Mouse (Mus musculus) embryonic facial prominence, embryonic 15.5 days (tissue): ENCODE measurements around the gene Eapp. TPM values are rescaled to one million over a fixed set of nuclear protein-coding genes. Genes with fewer than 3 reads are reported as not detected.

Experiments used
- ATAC-seq: fragments of 200-750 bp; cut with Nextera tagmentation; 2 replicates; pipeline ENCODE4 v1.8.0; 2017; ENCODE audit warnings: low read depth, moderate TSS enrichment; ENCODE audit not compliant: insufficient number of reproducible peaks, low FRiP score, low TSS enrichment
- H3K27ac ChIP-seq: fragments of 300-500 bp; sonication (generic); replicated peaks from 2 replicates; pipeline ENCODE4 v1.5.1; 2015; ENCODE audit warnings: mild to moderate bottlenecking, inconsistent platforms
- H3K27me3 ChIP-seq: fragments of 300-500 bp; sonication (generic); 2 replicates; pipeline ENCODE4 v1.6.1; 2015; ENCODE audit warnings: inconsistent platforms
- H3K36me3 ChIP-seq: fragments of 300-500 bp; sonication (generic); 2 replicates; pipeline ENCODE4 v1.6.1; 2015; ENCODE audit warnings: mild to moderate bottlenecking, inconsistent platforms
- H3K4me1 ChIP-seq: fragments of 300-500 bp; sonication (generic); 2 replicates; pipeline ENCODE4 v1.6.1; 2015; ENCODE audit warnings: inconsistent platforms
- H3K4me2 ChIP-seq: fragments of 300-500 bp; sonication (generic); replicated peaks from 2 replicates; pipeline ENCODE4 v1.6.1; 2015; ENCODE audit warnings: mild to moderate bottlenecking, inconsistent platforms
- H3K4me3 ChIP-seq: fragments of 300-500 bp; sonication (generic); replicated peaks from 2 replicates; pipeline ENCODE4 v1.5.1; 2015; ENCODE audit warnings: mild to moderate bottlenecking, inconsistent platforms
- H3K9ac ChIP-seq: fragments of 300-500 bp; sonication (generic); 2 replicates; pipeline ENCODE4 v1.6.1; 2015; ENCODE audit warnings: inconsistent platforms
- H3K9me3 ChIP-seq: fragments of 300-500 bp; sonication (generic); replicated peaks from 2 replicates; pipeline ENCODE4 v1.6.1; 2016; ENCODE audit warnings: inconsistent platforms
- WGBS: fragments of 180-500 bp; shearing (Covaris S2); methylation state at CpG from one replicate; pipeline ENCODE4 v1.1.7; 2015; 5-methylcytosine and 5-hydroxymethylcytosine counted together
- polyA plus RNA-seq: library from polyadenylated mRNA; unstranded; fragments of >200 nt; fragmentation: Nextera tagmentation; extraction: Ambion mirVana; gene quantifications from 2 replicates; pipeline ENCODE4 v1.2.1, GENCODE M21; 2015

The Eapp gene
- polyA plus RNA-seq, 1 experiment from 2014 or later: 71.1 TPM

DNA sequence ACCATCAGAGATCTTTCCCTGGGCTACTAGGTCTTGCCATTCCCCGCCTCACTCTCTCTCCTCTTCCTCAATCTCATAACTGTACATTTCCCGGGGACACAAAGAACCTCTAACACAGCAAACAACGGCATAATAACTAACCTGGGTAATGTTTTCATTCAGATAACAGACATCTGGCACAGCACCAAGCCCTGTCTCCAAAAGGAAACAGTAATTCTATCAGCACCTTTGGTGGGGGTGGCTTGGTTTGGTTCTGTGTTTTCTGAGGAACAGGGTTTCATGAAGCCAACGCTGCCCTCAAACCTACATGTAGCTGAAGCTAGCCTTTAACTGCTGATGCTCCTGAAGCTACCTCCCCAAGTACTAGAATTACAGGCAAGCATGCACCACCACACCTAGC, 41.6 kb downstream of the Eapp start:
- no peak overlapping the region for H3K4me3 ChIP-seq
- H3K4me1 ChIP-seq: peaks cover 17% of the 10 kb centered on the region
- no peak for ATAC-seq
- WGBS: 62% methylated on average over 4 of the region's 4 CpGs
- H3K27ac ChIP-seq: no peak overlapping the region
- H3K9ac ChIP-seq: no peak overlapping the region
- H3K4me2 ChIP-seq: peak overlapping the region; percentile 72; the same call in 1 of the 2 replicates
- H3K27me3 ChIP-seq: no peaks in the 10 kb centered on the region
- no peaks in the 10 kb centered on the region for H3K9me3 ChIP-seq
- peaks cover 7% of the 10 kb centered on the region for H3K36me3 ChIP-seq

DNA sequence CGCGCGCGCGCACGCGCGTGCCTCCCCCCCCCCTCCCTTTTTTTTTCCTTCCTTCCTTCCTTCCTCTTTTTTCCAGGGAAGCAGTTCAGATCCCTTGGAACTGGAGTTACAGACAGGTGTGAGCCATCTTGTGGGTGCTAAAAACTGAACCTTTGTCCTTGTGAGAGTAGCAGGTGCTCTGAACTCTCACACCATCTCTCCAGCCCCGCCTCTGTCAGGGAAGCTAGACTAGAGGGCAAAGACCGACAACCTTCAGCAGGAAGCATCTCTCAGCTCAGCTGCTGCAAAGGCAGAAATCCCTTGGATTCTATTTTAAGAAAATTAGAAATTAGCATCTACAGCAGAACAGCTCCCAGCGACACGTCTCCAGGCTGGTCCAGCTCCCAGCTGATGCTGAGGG, 43.4 kb downstream of the Eapp start:
- WGBS: 80% methylated on average over 12 of the region's 12 CpGs
- no peak overlapping the region for H3K4me2 ChIP-seq
- H3K36me3 ChIP-seq: peaks cover 19% of the 10 kb centered on the region
- H3K9ac ChIP-seq: no peak overlapping the region
- no peak for ATAC-seq
- H3K27me3 ChIP-seq: no peaks in the 10 kb centered on the region
- H3K9me3 ChIP-seq: no peaks in the 10 kb centered on the region
- H3K4me3 ChIP-seq: no peak overlapping the region
- H3K4me1 ChIP-seq: peaks cover 17% of the 10 kb centered on the region
- no peak overlapping the region for H3K27ac ChIP-seq

DNA sequence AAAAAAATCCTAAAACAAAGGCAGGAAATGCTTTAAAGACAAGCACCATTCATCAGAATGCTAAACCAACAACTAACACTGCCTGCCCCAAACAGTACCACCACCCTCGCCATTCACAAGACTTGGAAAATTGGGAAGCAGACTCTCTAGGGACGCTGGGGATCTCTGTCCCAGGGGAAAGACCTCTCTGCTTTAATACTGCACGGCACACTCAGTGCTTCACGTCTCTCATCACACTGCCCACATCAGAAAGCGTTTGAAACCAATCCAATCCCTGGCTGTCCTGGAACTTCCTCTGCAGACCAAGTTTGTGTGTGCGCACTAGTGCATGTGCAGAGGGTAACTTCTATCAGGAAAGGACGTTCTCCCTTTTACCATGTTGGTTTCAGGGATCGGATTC, 43.9 kb downstream of the Eapp start:
- Histone ChIP-seq H3K9ac (no peak overlapping the region), H3K4me1 (peaks cover 17% of the 10 kb centered on the region), H3K27ac (no peak overlapping the region), H3K4me2 (no peak overlapping the region), H3K27me3 (no peaks in the 10 kb centered on the region), H3K4me3 (no peak overlapping the region), H3K36me3 (peaks cover 22% of the 10 kb centered on the region), H3K9me3 (no peaks in the 10 kb centered on the region)
- no peak for ATAC-seq
- 59% methylated on average over 8 of the region's 8 CpGs for WGBS

DNA sequence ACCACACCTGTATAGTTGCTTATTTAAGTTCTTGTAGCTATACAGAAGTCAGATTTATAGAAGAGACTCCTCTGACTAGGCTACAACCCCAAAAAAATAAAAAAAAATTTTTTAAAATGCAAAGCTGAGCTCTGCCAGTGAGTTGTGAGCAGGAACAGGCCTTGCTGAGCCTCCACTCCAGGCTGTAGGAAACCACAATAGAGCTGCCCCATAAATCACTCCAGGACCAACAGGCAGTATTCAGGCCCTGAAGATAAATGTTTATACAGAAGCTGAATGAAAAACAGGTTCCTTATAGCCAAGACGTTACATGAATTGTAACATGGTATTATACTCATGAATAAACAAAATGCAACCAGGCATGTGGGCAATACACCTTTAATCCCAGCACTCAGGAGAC, 44.5 kb downstream of the Eapp start:
- H3K9me3 ChIP-seq: no peaks in the 10 kb centered on the region
- no peak for ATAC-seq
- no peak overlapping the region for H3K9ac ChIP-seq
- no peak overlapping the region for H3K4me2 ChIP-seq
- peaks cover 24% of the 10 kb centered on the region for H3K36me3 ChIP-seq
- WGBS: 31% methylated on average over 1 of the region's 1 CpGs
- no peak overlapping the region for H3K27ac ChIP-seq
- peaks cover 17% of the 10 kb centered on the region for H3K4me1 ChIP-seq
- no peaks in the 10 kb centered on the region for H3K27me3 ChIP-seq
- no peak overlapping the region for H3K4me3 ChIP-seq

DNA sequence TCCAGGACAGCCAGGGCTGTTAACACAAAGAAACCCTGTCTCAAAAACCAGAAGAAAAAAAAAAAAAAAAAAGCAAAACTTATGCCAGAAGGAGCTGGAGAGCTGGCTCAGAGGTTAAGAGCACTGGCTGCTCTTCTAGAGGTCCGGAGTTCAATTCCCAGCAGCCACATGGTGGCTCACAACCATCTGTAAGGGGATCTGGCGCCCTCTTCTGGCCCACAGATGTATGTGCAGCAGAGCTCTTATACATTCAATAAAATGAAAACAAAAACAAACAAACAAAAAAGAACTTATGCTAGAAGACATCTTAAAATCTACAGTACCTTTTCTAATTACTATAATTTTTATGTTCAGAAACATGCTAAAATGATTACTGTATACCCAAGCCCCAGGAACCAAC, 50.8 kb downstream of the Eapp start:
- no peak overlapping the region for H3K4me3 ChIP-seq
- H3K36me3 ChIP-seq: peaks cover 18% of the 10 kb centered on the region; the same call in 1 of the 2 replicates
- no peaks in the 10 kb centered on the region for H3K9me3 ChIP-seq
- no peak for ATAC-seq
- H3K4me2 ChIP-seq: no peak overlapping the region
- no peaks in the 10 kb centered on the region for H3K4me1 ChIP-seq
- no peak overlapping the region for H3K9ac ChIP-seq
- no peak overlapping the region for H3K27ac ChIP-seq
- 71% methylated on average over 2 of the region's 2 CpGs for WGBS
- no peaks in the 10 kb centered on the region for H3K27me3 ChIP-seq

DNA sequence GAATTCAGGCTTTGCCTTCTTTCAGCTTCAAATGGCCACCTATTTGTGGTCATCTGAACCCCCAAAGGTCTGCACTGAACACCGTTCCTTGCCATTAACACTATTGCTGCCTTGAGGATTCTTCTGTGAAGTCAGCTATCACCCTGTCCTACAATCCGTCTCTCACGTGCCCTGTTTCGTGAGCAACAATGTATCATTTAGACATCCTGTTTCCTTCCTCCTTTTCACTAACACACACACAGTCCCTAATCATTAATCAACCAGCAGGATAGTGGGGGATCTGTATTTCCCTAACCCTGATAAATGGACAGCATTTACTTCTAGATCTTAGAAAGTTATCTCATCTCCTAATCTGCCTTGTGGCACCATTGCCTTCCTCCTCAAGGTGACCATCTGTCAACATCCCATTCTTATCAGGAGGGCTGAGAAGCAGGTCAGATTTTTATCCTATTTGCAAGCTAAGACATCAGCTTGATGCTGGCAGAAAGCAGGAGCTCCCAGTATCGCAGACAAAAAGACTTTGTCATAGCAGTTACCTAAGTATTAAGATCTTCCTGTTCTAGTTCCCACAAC, 52.3 kb downstream of the Eapp start:
- Histone ChIP-seq H3K4me3 (no peak overlapping the region), H3K9ac (no peak overlapping the region)

DNA sequence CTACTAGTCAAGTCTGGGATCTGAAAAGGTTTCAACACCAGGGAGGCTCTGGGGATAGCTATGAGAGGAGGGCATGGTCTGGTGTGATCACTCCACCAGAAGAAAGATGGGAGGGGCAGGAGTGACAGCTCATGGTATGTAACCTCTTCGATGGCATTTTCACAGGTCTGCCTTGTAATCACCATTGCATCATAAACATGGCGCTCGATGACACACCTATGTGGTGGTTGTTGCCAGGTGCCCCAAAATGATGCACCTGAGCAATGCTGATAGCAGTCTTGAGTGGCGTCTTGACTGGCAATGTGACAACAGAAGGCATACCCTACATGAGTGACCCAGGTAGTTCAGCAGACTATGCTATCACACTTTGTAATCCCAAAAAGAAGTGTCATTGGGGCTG, 54.3 kb downstream of the Eapp start:
- Histone ChIP-seq H3K9me3 (no peaks in the 10 kb centered on the region), H3K36me3 (peaks cover 2% of the 10 kb centered on the region; the same call in 1 of the 2 replicates), H3K4me2 (no peak overlapping the region), H3K4me1 (no peaks in the 10 kb centered on the region), H3K4me3 (no peak overlapping the region), H3K27ac (no peak overlapping the region), H3K9ac (no peak overlapping the region), H3K27me3 (no peaks in the 10 kb centered on the region)
- WGBS: 97% methylated on average over 4 of the region's 4 CpGs
- no peak for ATAC-seq

More for the DNA sequence above, 52.3 kb downstream of the Eapp start:
- no peak overlapping the region for H3K27ac ChIP-seq
- no peaks in the 10 kb centered on the region for H3K27me3 ChIP-seq
- no peak for ATAC-seq
- H3K9me3 ChIP-seq: no peaks in the 10 kb centered on the region
- no peaks in the 10 kb centered on the region for H3K4me1 ChIP-seq
- H3K4me2 ChIP-seq: no peak overlapping the region
- 84% methylated on average over 5 of the region's 5 CpGs for WGBS
- peaks cover 16% of the 10 kb centered on the region; the same call in 1 of the 2 replicates for H3K36me3 ChIP-seq

DNA sequence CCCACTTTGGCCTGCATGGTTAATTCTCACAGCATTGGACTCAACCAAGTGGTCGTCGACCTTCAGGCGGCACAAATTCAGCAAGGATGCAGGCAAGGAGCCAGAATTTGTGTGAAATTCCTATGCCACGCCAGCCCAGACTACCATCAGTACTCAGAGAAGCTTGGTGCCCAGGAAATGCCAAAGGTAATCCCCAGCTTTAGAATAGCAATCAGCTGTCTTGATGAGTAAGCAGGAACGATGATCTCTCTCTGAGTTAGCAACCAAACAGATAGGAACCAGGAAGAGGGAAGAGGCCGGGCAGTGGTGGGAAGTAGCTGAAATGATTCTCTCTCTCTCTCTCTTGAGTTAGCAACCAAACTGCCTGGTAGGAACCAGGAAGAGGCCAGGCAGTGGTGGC, 55.4 kb downstream of the Eapp start:
- Histone ChIP-seq H3K27me3 (no peaks in the 10 kb centered on the region), H3K36me3 (no peaks in the 10 kb centered on the region), H3K4me3 (no peak overlapping the region), H3K4me1 (no peaks in the 10 kb centered on the region), H3K9ac (no peak overlapping the region), H3K27ac (no peak overlapping the region), H3K4me2 (no peak overlapping the region), H3K9me3 (no peaks in the 10 kb centered on the region)
- no peak for ATAC-seq
- WGBS: 82% methylated on average over 6 of the region's 6 CpGs

DNA sequence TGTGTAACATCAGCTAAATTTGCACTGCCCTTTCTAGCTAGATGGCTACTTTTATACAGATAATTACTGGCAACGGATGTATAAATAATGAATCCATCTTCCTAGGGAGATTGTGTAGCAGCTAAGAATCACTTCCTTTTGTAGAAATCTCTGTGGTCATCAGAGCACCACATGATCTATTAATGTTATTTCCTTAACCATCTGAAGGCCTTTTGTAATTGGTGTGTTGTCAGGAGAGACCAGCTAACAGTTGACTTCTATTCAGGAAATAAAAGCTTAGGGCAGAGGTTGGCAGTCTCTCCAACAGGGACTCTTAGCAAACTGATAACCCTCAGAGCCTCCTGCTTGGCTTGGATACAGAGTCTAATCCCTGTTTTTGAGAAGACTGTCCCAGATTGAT, 58.7 kb downstream of the Eapp start:
- Histone ChIP-seq H3K36me3 (no peaks in the 10 kb centered on the region), H3K27ac (no peak overlapping the region), H3K9me3 (no peaks in the 10 kb centered on the region), H3K27me3 (no peaks in the 10 kb centered on the region), H3K4me3 (no peak overlapping the region), H3K4me1 (no peaks in the 10 kb centered on the region), H3K9ac (no peak overlapping the region), H3K4me2 (no peak overlapping the region)
- 85% methylated on average over 1 of the region's 1 CpGs for WGBS
- ATAC-seq: no peak

DNA sequence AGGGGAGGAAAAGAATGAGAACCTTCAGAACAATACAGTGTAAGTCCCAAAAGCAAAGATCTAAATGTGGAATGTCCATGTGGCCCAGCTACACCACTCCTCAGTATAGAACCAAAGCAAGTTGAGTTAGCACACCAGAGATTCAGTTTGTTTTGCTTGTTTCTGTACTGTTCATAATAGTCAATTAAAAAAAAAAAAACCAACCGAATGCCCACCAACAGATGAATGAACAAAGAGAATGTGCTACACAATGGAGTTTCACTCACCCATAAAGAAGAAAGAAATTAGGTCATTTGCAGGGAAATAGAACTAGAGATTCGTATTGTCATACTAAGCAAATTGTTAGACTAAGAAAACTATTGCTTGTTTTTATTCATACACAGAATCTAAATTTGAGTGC, 63.6 kb downstream of the Eapp start:
- Histone ChIP-seq H3K9me3 (no peaks in the 10 kb centered on the region), H3K4me2 (no peak overlapping the region), H3K27me3 (no peaks in the 10 kb centered on the region), H3K4me1 (no peaks in the 10 kb centered on the region), H3K36me3 (no peaks in the 10 kb centered on the region), H3K9ac (no peak overlapping the region), H3K4me3 (no peak overlapping the region), H3K27ac (no peak overlapping the region)
- WGBS: 83% methylated on average over 2 of the region's 2 CpGs
- no peak for ATAC-seq

DNA sequence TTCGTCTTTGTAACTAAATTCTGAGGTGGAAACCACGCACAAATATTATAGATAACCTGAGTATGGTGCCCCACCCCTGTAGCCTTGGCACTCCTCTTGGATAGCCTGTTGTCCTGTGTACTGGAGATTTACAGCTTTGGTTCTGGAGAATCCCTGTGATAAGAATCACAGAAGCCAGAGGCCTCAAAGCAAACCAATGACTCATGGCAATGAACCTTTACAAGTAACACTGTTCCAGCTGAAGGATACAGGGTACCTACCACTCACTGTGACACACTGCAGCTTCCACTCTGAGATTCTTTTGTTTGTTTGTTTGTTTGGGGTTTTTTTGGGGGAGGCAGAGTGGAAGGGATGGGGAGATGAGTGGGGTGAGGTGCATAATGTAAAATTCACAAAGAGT, 73.8 kb downstream of the Eapp start:
- no peaks in the 10 kb centered on the region for H3K9me3 ChIP-seq
- no peaks in the 10 kb centered on the region for H3K27me3 ChIP-seq
- no peak overlapping the region for H3K4me3 ChIP-seq
- no peak overlapping the region for H3K9ac ChIP-seq
- no peak overlapping the region for H3K4me2 ChIP-seq
- H3K4me1 ChIP-seq: no peaks in the 10 kb centered on the region
- ATAC-seq: no peak
- H3K27ac ChIP-seq: no peak overlapping the region
- 82% methylated on average over 2 of the region's 2 CpGs for WGBS
- H3K36me3 ChIP-seq: no peaks in the 10 kb centered on the region
